Mouse (Mus musculus): ENCODE measurements at regions not wholly inside any gene's neighbourhood (a gene's known extent, or its start where the extent isn't known, plus 50 kb on each side); places are given as distances from the start of the nearest gene placed in this dataset.

GRCm38 (mm10) chr11:7270916-7271315, 57.2 kb upstream of the Igfbp3 start:
- TF ChIP-seq CEBPB (IDR thresholded peaks at IDR 0.05; ENCODE audit: insufficient read depth, poor library complexity, severe bottlenecking), result no peak
- no peak for TF ChIP-seq MYOD1 (IDR thresholded peaks at IDR 0.05; ENCODE audit: control insufficient read depth in 1 of 3, insufficient read length in 2 of 3, low read depth in 2 of 3)
- TF ChIP-seq POLR2A (IDR thresholded peaks at IDR 0.05; ENCODE audit: insufficient read length, low read depth), result no peak
- TF ChIP-seq MAX (IDR thresholded peaks at IDR 0.05; ENCODE audit: low read depth), result no peak
- TF ChIP-seq USF1 (IDR thresholded peaks at IDR 0.05; ENCODE audit: low read depth), result no peak
- no peak for TF ChIP-seq POLR2AphosphoS2 (IDR thresholded peaks at IDR 0.05; ENCODE audit: insufficient read length, low read depth)
